Mouse (Mus musculus) natural killer cell, adult 2 months (primary cell): ENCODE data around the gene Maml2.
"Not testable (repeated sequence)": the region's sequence is repeated elsewhere in the genome, so short reads cannot be mapped to it uniquely, and the experiment has no call there.

Source experiments
- DNase-seq, 2 experiments: peaks; one replicate each; pipeline ENCODE4 v3.0.0; 2022; ENCODE audit warnings: low spot score in 2 of 2

Gene Maml2

DNA sequence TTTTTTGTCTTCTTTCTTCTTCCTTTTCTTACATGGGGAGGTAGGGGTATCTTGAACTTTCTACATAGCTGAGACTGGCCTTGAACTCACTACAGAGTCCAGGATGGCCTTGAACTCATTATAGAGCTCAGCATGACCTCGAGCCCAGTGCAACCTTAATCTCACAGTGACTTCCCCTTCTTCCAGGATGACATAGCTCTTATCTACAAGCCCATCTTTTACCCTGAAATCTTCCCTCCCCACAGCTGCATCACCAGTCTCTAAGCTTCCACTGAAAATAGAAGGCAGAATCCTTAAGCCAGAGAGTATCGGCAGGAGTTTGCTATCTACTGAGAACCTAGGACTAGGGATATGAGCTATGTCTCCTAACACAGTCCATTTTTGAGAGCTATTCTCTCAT is 375.5 kb downstream of the Maml2 start:
- no peak for DNase-seq

GRCm38 (mm10) chr9:13678026-13678425 is 380.3 kb downstream of the Maml2 start:
- DNase-seq, result no peak

- DNase-seq, result no peak
Measured at GRCm38 (mm10) chr9:13679696-13680095, 381.9 kb downstream of the Maml2 start.

GRCm38 (mm10) chr9:13681147-13681546 is 383.4 kb downstream of the Maml2 start:
- DNase-seq, result no peak

DNA sequence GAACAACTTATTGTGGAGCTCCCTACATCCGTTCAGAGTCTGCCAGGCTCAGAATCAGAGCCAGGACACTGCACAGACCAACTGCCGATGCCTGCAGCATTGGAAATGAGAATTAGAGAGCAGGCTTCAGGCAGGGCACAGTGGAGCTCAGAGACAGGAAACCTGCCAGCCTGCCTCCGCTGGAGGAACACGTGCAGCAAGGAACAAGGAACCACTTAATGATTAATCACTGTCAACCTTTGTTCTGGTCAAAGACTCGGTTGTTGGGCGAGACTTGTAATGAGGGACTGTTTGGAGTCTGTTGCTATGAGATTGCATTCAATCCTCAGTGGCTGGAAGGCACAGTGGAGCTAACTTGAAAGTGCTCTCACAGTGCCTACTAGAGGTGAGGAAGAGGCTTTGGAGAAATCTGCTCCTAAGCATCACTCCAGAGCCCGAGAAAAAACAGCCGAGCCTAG is 383.9 kb downstream of the Maml2 start:
- no peak for DNase-seq

DNA sequence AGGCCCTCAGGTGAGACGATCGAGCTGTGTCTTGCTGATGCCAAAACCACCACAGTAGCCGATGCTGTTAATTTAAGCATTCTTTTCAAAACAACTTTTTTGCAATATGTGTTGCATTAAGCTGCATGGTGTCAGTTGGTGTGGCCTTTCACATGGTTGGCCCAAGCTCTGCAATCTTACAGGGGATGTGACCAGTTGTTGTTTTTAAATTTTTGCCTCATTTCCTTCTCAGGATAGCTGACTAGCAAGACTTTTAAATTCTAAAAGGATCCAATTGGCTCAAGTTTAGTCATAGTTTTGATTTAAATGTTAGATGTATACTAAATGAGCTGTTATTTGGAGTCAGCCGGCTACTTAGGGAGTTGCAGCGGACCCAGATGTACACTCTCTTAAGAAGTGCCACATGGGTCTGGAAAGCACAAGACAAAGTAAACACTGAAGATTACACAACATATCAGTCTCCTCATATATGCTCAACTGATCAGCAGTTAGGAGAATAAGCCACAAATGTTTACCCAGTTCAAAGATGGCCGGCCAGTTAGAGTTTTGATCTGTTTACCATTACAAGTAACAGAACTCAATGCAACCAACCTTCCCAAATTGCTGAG is 386.7 kb downstream of the Maml2 start:
- no peak for DNase-seq

GRCm38 (mm10) chr9:13686977-13687659 is 389.4 kb downstream of the Maml2 start:
- DNase-seq, result peak; percentile 26 to 53

GRCm38 (mm10) chr9:13688997-13689396 is 391.2 kb downstream of the Maml2 start:
- DNase-seq, result no peak

DNA sequence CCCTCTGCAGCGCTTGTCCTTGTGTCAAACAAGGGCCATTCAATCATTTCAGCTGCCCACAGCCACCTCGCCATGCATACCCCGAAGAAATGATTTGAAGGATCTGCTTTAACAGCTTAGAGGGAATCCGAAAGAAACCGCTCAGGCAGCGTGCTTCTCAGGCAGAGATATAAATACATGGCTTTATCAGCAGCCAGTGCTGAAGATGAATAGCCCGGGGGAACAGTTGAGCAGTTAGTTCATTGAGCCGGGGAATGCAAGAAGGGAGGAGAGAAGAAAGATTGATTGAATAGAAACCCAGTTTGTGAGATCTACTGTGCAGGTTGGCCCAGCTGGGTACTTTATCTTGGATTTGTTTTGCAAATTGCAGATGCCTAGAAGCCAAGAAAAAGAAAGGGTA is 392.6 kb downstream of the Maml2 start:
- DNase-seq, result no peak

- no peak for DNase-seq
Measured at GRCm38 (mm10) chr9:13693693-13694284, 396.0 kb downstream of the Maml2 start.

GRCm38 (mm10) chr9:13694293-13694692 is 396.5 kb downstream of the Maml2 start:
- no peak for DNase-seq

DNA sequence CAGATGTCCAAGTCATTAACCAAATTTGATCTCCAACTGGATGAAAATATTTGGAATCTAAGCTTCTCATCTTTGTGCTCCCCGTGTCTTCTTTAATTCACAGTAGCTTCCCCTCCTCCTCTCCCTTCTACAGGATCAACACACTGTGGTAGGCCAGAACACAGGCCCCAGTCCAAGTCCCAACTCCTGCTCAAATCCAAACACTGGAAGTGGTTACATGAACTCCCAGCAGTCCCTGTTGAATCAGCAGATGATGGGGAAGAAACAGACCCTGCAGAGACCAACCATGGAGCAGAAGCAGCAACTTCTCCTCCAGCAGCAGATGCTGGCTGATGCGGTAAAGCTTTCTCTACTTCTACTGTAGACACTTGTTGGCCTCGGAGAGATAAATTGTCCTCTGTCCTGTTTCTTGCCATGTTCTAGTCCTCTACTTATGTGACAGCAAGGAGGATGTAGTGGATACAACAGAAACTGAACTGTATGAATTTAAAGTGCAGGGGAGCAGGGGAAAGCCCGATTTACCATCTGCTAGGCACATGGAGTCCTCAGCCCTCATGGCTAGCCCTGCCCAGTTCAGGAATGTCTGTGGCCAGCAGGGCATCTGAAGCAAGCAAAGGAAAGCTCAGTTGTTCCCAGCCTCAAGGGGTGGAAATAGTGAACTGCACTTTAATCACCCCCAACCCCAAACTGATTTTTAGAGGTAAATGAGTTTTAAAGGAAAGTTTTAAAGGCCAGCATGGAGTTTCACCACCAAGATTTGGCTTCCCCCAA is 399.5 kb downstream of the Maml2 start:
- no peak for DNase-seq

DNA sequence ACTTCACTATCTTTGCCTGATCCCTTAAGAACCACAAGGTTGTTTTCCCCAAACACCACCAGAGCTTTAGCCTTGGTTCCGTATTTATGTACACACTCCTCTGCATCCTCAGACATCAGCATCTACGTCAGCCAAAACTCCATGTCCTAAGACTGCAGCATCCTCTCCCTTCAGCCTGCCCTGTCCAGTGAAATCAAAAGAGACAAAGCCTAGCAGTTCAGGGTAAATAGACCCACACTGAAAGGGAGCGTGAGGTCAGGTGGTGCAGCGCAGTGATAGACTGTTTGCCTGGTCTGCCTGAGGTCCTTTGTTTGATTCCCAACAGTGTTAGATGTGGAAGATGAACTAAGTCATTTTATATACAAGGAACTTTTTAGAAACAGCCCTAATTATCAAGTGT is 400.1 kb downstream of the Maml2 start:
- no peak for DNase-seq

- DNase-seq, result no peak
Measured at GRCm38 (mm10) chr9:13699061-13699780, 401.5 kb downstream of the Maml2 start.

- no peak for DNase-seq
Measured at GRCm38 (mm10) chr9:13699781-13700116, 402.0 kb downstream of the Maml2 start.

DNA sequence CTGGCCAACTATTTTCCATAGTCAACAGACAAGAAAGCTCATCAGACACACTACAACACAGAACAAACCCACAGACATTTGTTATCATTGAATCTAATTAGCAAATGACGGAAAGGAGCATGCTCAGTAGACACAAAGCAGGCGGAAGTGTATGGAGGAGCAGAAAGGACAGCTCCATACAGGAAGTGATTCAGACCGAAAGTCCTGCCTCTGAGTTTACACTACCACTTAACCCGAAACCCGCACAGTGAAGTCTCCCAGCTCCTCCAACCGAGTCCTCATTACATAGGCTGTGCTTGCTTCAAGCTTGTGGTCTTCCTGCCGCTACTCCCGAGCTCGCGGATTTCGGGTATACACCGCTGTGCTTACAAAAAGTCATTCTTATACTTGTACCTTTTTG is 404.0 kb downstream of the Maml2 start:
- no peak for DNase-seq

DNA sequence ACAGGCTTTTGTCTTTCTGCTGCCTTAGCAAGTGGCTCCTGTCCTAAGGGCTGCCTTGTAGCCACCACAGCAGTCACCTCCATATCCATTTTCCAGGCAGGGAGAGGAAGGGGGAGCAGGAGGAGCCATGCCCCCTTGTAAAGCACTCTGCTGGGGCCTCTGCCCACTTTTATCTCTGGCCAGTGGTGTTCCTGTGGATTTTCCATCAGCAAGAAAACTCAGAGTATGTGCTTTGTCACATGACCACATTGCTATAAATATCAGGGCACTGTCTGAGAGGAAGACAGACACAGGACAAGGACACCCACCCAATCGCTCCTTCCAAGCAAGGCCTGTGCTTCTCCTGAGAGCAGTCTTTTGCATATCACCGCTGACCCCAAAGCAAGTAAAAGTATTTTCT is 405.3 kb downstream of the Maml2 start:
- DNase-seq, result no peak

DNA sequence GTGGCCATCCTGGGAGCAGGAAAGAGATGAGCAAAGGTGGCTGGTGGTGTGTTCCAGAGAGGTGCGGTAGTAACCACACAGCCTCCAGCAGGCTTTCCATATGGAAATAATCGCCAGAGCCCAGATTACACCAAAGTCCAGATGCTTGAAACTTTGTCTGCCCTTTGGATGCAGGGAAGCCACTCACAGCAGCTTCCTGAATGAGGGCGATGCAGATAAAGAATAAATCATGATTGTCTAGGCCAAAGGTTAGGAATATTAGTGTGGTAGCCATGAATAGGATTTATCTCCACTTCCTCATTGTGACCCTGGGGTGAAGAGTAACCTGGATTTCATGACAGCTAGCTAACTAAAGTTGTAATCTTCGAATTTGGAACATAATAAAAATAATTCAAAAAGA is 407.2 kb downstream of the Maml2 start:
- DNase-seq, result no peak

DNA sequence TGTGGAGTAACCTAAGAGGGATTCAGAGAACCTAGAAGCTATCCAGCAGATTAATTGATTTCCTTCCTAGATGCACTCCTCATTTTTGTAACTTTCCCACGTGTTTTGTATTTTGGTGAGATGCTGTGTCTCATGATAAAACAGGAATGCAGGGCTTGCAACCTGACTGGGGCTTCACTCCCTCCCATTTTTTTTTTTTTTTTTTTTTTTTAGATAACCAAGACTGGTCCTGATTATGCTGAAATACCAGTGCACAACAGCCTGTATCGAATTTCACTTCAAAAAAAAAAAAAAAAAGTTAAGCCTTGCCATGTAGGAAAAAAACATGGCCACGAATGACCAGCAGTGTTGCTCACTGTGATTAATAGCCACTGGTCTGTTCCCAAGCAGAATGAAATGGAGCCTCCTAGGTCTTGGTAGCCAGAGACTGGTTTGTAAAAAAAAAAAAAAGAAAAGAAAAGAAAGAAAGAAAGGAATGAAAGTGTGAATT is 409.4 kb downstream of the Maml2 start:
- no peak for DNase-seq

DNA sequence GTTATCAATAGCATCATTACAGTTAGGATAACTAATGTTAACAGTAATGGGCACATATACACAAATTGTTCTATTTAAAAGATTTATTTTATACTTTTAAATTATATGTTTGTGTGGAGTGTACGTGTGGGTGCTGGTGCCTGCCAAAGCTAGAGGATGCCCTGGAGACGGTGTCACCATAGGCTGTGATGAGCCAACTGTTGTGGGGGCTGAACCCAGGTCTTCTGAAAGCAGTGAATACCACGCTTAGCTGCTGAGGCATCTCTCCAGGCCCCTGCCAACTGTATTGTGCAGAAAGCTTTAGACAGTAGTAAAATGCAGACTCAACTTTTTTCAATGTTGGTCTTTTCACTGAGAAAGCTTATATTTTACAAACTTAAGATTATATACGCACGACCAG is 411.7 kb downstream of the Maml2 start:
- DNase-seq, result no peak

- DNase-seq, result not testable (repeated sequence)
Measured at GRCm38 (mm10) chr9:13715891-13716290, 418.1 kb downstream of the Maml2 start.
